Mouse (Mus musculus) lung, adult 2 months (tissue): ENCODE results near the gene 1110008L16Rik.

Experiments used
- CTCF ChIP-seq: fragments of 200-500 bp; IDR thresholded peaks from 2 replicates; pipeline ENCODE4 v1.5.1; 2011; ENCODE audit warnings: mild to moderate bottlenecking, low read length, control low read depth; ENCODE audit not compliant: insufficient read depth
- POLR2A ChIP-seq: fragments of 200-500 bp; IDR thresholded peaks from 2 replicates; pipeline ENCODE4 v1.6.1; 2011; ENCODE audit warnings: low read depth, mild to moderate bottlenecking, control low read depth, low read length, borderline replicate concordance; ENCODE audit errors: extremely low read depth

GRCm38 (mm10) chr12:55422057-55422456 is 122.7 kb downstream of the 1110008L16Rik start:
- no peak for TF ChIP-seq POLR2A
- TF ChIP-seq CTCF = no peak
